Mouse (Mus musculus): ENCODE measurements around the gene Prr22. TPM values are rescaled to one million over a fixed set of nuclear protein-coding genes. Genes with fewer than 3 reads are reported as not detected.

The Prr22 gene
- polyA plus RNA-seq, 2 experiments from 2014 or later = 0.33 to 0.74 TPM

DNA sequence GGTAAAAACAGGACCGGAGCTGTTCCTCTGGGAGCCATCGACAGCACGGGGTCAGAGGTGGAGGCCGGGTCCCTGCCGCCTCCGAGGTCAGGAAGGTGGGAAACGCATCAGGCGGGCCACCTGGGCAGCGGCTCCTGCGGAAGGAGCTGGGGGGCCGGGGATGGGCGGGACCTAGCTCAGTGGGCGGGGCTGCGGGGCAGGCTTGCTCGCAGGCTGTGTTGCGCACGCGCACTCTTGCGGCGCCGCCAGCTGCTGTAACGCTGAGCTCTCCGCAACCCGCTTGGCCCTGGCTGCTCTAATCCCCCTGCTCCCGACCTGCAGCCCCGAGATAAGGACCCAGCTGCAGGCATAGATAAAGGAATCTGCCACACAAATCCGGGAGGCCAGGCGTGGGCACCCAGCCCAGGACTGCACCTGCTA is 8.0 kb upstream of the Prr22 start:
- peak; percentile 33 for ATAC-seq

DNA sequence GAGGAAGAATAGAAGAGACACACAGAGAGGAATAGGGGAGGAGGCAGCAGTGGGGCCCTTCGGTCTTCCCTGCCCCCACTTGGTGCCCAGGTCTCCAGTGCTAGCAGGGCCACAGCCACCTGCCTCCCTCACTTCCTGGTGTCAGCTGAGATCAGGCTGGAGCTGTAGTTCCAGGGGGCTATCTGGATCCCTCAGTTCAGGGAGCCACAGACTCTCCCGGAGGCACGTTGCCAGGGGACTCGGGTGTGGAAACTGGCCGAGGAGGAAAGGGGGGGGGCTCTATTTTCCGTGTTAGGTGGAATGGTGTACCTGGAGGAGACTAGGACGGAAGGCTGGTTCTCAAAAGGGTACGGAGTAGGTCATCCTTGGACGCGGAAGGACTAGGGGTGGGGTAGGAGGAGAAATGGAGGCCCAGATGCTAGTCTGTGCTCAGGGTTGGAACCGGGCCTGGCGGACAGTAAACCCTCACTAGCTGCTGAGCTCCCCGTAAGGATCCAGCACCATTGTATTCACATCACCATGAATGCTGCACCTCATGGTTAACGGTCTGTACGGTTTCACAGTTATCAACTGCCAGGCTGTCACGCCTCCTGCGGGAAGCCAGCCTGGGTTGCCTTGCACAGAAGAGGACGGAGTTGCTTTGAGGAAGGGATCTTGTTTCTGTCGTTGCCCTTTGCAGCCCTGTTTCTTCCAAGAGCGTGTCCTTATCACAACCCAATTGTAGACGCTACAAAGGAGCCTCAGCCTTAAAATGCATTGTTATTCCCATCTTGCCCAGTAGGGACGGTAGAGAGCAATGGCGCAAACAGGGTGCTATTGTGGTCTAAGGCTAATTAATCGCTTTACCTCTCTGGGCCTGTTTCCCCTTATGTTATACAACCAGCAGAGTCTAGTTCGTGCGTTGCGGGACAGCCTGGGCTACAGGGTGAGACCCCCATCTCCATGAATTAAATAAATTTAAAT is 7.0 kb upstream of the Prr22 start:
- no peak for ATAC-seq

DNA sequence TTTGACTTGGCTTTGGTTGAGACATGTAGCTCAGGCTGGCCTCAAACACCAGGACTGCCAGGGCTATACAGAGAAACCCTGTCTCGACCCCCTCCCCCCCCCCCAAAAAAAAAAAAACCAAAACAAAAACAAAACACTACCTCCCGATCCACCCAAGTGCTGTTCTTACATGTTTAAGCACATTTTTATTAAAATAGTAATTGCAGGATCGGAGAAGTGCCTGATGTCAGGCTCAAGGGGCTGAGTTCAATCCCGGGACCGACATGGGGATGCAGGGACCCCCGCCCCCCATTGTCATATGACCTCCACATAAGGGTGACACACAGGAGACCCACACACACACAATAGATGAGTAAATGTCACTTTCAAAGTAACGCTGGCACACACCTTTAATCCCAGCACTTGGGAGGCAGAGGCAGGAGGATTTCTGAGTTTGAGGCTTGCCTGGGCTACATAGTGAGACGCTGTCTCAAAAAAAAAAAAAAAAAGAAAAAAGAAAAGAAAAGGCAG is 6.3 kb upstream of the Prr22 start:
- ATAC-seq = no peak

DNA sequence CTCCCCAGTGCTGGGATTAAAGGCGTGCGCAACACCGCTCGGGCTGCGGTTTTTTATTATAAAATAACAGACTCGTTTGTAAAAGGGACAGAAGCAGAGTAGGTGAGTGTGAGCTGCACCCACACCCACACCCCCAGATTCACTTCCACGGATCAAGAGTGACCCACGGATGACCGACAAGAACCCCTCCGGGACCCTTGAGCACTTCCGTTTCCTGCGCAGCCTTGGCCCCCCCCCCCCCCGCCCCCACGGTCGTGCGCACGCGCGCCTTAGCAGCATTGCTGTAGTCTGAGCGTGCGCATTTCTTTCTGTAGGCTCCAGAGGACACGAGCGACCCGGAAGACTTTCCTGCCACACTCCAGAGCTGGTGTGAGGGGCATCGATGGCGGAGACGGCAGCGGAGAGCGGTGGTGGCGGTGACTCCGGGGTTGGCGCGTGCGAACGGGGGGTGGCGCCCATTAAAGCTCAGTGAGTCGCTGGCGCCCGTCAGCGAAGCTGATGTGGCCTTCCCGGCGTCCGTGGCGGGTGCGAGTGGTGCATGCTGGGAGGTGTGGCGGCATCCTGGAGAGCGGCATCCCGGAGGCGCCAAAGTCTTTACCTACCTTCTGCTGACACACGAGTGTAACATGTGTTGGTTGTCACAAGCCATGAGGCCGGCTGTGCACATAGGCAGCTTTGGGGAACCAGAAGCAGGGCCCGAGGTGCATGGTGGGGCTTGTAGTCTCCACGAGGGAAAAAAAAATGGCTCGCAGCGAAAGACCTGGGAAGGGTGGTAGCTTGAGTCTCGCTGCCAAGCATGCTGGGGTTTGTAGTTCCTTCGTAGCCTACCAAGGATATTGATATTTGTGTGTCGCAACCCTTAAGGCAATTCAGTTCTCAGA is 5.3 kb upstream of the Prr22 start, which contains the start of gene Dus3l:
Gene Dus3l, plus strand, starts transcription at position 284 of the 881 bp plus-strand sequence.
- ATAC-seq = peak; percentile 87

DNA sequence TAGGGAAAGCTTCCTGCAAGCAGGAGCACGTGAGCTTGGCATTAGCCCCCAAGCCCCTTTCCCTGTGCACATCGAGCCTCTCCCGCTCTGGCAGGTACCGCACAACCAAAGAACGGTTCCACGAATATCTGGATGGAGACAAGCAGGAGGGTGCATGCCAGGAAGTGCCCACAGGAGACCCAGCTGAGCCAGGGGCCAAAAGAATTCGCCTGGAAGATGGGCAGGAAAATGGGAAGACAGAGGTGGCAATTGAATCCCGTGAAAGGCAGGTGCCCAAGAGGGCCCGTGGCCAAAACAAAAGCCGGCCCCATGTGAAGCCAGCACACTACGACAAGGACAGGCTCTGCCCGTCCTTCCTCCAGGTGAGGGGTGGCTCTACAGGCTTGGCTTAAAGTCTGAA is 4.6 kb upstream of the Prr22 start:
- ATAC-seq = no peak

DNA sequence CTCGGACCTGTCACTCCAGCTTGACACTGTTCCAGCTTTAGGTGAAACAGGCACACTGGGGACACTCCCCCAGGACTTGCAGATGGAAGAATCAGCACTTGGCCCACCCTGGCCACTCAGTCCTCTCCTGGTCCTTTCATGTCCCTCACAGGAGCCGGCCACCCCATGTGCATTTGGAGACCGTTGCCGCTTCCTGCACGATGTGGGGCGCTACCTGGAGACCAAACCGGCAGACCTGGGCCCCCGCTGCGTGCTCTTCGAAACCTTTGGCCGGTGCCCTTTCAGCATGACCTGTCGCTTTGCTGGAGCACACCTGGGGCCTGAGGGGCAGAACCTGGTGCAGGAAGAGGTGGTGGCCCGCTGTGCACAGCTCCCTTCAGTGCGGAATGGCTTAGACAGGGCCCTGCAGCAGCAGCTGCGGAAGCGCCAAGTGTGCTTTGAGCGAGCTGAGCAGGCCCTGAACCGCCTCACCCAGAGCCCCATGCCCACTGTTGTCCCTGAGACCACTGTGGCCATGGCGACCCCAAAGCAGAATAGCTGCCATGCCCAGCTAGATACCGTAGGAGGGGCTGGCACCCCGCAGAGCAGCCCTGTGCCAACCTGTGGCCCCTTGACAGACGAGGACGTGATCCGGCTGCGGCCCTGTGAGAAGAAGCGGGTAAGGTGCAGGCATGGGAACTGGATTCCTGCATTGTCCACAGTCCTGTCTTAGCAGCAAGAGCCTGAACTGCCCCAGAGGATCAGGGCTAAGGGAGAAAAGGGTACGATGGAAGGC is 3.2 kb upstream of the Prr22 start:
- no peak for ATAC-seq

DNA sequence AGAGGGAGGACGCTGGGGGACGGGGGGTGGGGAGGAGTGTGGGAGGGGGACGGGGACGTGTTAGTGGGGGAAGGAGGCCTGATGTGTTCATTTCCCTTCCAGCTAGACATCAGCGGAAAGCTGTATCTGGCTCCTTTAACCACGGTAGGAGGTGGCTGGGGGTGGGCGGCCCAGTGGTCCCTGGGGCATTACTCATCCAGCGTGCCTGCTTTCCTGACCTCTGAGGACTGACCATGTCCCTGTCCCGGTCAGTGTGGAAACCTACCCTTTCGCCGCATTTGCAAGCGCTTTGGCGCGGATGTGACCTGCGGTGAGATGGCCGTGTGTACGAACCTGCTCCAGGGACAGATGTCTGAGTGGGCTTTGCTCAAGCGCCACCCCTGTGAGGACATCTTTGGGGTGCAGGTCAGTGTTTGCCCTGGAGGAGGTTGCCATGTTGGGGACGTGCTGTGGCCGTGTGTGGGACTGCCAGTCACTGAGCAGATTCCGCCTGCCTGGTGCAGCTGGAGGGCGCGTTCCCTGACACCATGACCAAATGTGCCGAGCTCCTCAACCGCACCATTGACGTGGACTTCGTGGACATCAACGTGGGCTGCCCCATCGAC is 2.4 kb upstream of the Prr22 start:
- ATAC-seq = no peak

DNA sequence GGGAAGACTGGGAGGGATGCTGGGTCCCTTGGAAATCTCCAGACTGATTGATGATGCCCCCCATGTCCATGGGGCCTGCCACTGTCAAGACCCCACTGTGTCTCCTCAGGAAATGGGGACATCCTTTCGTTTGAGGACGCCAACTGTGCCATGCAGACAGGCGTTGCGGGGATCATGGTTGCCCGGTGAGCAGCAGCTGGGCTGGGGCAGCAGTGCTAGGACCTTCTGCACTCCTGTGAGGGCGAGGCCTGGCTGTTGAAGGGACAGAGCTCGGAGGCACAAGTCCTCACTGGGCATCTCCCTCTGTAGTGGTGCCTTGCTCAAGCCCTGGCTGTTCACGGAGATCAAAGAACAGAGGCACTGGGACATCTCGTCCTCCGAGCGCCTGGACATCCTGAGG is 1.1 kb upstream of the Prr22 start:
- no peak for ATAC-seq

DNA sequence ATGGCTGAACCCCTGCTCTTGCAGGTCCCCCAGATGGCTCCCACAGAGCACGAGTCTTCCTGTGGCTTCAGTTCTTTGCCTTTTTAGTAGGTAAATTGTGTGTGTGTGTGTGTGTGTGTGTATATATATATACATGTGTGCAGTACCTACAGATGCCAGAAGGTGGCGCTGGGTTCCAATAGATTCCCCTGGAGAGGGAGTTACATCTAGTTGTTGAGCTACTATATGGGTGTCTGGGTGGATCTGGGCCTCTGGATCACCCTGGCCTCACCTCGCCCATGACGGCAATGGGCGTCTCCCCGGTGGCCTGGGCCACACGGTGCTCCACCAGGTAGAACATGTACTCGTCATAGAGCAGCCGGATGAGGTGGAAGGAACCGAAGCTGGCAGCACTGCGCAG is 7.5 kb downstream of the Prr22 start:
- ATAC-seq = no peak

DNA sequence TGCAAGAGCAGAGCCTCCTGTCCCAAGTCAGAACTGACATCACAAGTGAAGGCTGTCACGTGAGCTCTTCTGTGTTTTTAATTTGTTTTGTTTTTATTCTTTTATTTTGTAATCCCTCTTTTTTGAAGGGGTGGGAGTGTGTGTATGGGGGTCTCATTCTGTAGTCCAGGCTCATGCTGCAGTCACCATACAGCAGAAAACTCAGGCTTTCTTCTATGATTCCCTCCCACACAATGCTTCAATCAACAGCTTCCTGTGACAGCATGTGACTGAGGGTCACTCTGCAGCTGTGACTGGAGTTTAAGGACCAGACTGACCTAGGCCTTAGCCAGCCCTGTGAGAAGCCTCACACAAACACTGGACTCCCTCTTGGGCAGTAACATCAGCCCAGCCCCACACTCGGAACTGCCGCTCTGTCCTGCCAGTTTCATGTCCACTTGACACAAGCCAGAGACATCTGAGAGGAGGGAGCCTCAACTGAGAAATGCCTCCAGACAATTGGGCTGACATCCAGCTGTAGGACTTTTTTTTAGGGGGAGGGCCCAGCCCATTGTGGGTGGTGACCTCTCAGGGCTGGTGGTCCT is 8.8 kb downstream of the Prr22 start:
- no peak for ATAC-seq

DNA sequence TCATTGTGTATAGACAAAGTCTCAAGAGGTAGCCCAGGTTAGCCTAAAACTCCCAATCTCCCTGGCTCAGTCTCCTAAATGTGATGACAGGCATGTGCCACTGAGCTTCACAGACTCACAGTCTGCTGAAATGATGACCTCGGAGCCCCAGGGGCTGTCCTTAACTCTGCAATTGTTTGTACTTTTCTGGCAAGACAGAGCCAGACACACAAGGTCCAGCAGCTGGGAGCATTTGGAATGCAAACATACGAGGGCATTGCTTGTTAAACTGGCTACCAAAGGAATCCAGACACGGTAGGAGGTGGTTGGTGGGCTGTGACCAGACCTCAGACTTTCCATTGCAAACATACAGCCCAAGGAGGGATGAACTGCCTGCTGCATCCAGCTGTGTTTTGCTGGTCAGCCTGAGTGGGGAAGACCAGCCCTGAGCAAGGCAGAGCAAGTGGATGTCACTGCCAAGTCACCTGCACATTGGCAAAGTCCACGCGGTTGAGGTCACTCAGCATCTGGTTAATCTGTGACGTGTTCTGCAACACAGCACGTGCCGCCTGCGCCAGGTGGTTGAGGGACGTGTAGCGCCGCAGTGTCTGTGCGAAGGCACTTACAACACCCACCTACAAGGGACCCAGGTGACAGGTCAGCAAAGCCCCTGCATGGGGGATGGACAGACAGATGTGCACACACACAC is 10.4 kb downstream of the Prr22 start:
- ATAC-seq = no peak

DNA sequence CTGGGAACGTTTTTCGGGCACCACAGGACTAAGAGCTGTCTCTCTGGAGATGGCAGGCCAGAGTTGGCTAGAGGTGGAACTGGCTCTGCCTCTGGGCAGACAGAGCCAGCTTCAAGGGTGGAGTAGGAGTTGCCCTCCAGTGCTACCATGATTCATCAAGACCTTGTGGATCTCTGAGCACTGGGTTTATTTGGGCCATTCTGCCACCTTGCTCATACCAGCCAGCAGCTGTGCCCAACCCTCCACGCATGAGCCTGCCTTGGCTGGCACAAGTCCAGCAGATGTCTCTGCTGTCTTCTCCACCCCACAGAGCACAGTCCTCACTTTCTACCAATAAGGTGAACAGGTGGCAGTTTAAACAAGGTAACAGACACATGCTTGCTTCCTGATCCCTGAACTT is 18.8 kb downstream of the Prr22 start:
- no peak for ATAC-seq

DNA sequence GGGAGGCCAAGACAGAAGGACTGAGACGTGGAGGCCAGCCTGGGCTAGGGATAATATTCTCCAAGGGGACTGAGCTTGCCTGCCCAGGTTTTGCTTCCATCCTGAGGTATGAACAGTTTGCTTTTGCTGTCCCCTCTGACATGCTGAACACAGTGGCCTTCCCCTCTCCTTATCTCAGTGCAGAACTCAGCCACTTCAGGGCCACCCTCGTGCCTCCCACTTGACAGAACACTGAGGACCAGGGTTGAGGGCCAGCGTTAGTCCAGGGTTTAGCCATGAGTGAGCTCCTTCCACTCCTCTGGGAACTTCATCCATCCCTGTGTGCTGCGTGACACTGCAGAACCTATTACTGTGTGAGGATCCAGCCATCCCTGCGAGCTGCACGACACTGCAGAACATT is 19.2 kb downstream of the Prr22 start:
- ATAC-seq = no peak

DNA sequence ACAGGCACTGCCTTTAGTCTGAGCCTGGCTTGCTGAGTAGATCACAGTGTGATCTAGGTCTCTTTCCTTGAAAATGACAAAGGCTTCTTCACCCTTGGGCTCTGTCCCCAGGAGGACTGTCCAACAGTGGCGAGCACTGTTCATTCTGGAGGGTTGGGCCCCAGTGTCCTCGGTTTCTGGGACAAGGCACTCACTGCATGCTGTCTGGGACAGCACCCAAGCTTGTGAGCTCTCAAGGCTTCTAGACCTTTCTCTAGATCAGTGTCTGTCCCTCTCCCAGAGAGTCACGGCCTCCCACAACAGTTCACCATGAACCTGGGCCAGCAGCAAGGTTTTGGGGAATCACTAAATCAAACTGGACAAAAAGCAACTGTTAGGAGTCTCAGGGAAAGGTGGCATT is 22.5 kb downstream of the Prr22 start:
- ATAC-seq = no peak

DNA sequence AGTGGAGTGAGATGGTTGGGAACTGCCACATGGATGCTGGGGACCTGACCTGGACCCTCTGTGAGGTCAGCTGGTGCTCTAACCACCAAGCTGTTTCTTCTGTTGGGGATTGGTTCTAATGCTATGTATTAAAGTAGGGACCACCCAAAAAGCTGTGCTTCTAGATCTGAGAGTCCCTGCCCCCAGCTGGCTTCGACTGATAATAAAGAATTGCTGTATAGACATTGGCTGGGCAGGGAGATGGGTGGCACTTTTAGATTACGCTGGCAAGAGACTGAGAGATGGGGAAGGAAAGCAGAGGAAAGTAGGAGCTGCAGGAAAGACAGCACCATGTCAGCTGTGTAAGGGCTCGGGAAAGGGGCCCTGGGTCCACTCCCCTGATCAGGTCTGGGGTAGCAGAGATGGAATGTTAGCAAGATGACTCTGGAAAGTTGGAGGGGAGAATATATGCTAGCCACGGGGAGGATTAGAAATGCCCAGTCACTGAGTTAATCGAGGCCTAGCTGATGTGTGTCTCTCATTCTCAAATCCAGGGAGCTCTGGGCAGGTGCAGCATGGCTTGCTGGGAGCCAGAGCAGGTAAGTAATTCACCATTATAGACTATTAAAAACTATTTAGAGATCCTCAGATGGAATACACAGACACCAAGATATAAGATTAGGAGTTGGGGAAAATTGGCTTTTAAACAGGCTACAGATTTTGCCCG is 23.7 kb downstream of the Prr22 start:
- no peak for ATAC-seq

DNA sequence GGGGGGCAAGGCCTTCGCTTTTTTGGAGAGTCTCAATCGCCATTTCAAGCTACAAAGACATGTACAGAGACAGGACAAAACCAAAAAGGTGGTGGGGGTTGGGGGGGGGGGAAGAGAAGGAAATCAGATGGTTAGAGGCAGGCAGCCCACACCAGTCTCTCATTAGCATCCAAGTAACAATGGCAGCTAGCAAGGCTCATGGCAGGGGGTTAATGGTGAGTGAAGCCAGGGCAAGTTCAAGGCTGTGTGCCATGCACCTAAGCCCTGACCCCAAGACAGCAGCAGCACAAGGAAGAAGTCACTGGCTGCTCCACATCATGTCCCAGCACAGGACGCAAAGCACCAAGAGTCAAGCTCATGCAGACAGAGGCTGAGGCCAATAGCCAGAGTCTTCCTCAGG is 29.2 kb downstream of the Prr22 start:
- ATAC-seq = no peak

DNA sequence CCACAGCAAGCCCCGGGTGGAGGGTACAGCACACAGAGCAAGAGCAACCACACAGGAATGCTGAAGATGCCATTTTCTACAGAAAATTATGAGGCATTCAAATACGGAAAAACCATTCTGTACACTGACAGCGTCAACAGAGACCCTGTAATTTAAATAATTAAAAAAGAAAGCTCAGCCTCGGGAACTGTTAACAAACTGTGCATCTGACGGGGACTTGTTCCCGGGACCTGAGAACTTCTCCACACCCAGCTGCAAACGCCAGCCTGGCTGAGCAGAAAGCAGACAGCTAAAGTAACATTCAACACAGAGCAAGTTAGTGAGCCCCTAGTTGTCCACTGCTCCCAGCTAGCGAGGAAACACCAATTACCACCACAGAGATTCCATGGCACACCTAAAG is 32.0 kb downstream of the Prr22 start:
- no peak for ATAC-seq

DNA sequence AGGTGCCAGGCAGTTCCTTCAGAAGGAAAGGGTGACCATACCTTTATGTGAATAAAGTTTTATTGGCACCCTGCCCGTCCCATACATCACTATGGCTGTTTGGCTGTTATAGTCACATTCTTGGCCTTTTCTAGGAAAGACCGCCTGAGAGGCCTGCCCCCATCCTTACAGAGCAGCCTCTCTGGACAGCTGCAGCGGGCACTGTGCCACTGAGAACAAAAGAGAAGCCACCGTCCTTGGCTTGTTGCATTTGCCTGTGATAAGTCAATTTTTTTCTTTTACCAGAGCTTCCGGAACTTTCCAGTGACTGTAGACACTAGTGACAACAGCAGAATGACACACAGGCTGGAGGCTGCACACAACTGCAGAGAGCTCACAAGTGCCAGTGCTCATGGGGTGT is 34.9 kb downstream of the Prr22 start:
- no peak for ATAC-seq

DNA sequence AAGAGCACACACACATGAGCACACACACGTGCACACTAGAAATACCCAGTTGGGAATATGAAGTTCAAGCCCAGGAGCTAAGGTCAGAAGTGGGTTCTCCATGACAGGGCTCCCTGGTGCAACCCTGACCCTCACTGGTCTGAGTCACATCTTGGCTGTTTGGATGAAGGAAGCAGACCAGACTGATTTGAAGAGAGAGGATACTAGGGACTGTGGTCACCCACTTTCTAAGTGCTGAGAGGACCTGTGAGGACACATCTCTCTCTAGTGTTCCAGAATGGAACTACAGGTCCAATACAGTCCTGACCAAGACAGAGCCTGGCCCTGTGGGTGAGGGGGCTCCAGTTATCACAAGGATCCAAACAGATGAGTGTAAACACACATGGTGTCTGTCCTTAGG is 35.7 kb downstream of the Prr22 start:
- ATAC-seq = no peak

DNA sequence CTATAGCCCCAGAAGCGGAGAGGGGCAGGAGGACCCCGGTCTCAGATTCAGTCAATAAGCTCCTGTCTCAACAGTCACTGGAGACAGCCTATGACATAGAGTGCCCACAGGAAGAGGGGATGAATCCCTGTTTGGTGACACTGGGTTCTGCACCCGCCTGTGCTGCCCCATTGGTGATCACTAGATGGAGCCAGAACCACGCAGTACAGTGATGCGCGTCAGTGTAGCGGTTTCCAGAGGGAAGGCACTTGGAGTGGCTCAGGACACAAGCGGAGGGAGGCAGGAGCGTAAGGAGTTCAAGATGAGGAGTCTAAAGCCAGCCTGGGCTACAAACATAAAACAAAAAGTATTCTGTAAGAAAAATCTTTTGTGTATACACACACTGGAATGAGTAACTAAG is 38.5 kb downstream of the Prr22 start:
- peak; percentile 69 for ATAC-seq

Data from activated CD4-positive, CD25-positive, alpha-beta regulatory T cell, adult 4 months (primary cell).